Mouse (Mus musculus) heart, postnatal 0 days (tissue): Measurements from ENCODE around the gene Clrn1. TPM values are rescaled to one million over a fixed set of nuclear protein-coding genes. Genes with fewer than 3 reads are reported as not detected.
"Not testable (repeated sequence)": the region's sequence is repeated elsewhere in the genome, so short reads cannot be mapped to it uniquely, and the experiment has no call there.

ENCODE experiments used
- ATAC-seq: fragments of 200-750 bp; cut with Nextera tagmentation; 2 replicates; pipeline ENCODE4 v1.8.0; 2017; ENCODE audit warnings: low read depth, moderate number of reproducible peaks, moderate library complexity; ENCODE audit not compliant: insufficient read depth
- DNase-seq: peaks from one replicate; pipeline ENCODE4 v3.0.0-alpha.2; 2016; ENCODE audit warnings: low spot score
- H3K27ac ChIP-seq: fragments of 300-500 bp; sonication (generic); 2 replicates; pipeline ENCODE4 v1.5.1; 2014; ENCODE audit warnings: low read depth, mild to moderate bottlenecking
- H3K27me3 ChIP-seq: fragments of 300-500 bp; sonication (generic); 2 replicates; pipeline ENCODE4 v1.6.1; 2014; ENCODE audit warnings: low read length, mixed read lengths; ENCODE audit not compliant: control insufficient read depth, insufficient read depth
- H3K36me3 ChIP-seq: fragments of 300-500 bp; sonication (generic); replicated peaks from 2 replicates; pipeline ENCODE4 v1.6.1; 2014; ENCODE audit warnings: low read length, mixed read lengths; ENCODE audit not compliant: control insufficient read depth, insufficient read depth
- H3K4me1 ChIP-seq: fragments of 300-500 bp; sonication (generic); 2 replicates; pipeline ENCODE4 v1.6.1; 2014; ENCODE audit warnings: antibody characterized with exemption; ENCODE audit not compliant: control insufficient read depth, insufficient read depth
- H3K4me2 ChIP-seq: fragments of 300-500 bp; sonication (generic); 2 replicates; pipeline ENCODE4 v1.6.1; 2014; ENCODE audit warnings: low read depth, mild to moderate bottlenecking, low read length, moderate library complexity
- H3K4me3 ChIP-seq: fragments of 300-500 bp; sonication (generic); 2 replicates; pipeline ENCODE4 v1.5.1; 2014; ENCODE audit warnings: low read depth, low read length
- H3K9ac ChIP-seq: fragments of 300-500 bp; sonication (generic); replicated peaks from 2 replicates; pipeline ENCODE4 v1.6.1; 2014; ENCODE audit warnings: low read depth, low read length, mixed read lengths
- H3K9me3 ChIP-seq: fragments of 300-500 bp; sonication (generic); replicated peaks from 2 replicates; pipeline ENCODE4 v1.6.1; 2016; ENCODE audit warnings: low read length; ENCODE audit not compliant: control insufficient read depth
- CTCF ChIP-seq: IDR thresholded peaks from 2 replicates; pipeline ENCODE4 v1.5.1; 2016; ENCODE audit warnings: antibody characterized with exemption, control low read depth, low read depth
- EP300 ChIP-seq: IDR thresholded peaks from 2 replicates; pipeline ENCODE4 v1.6.1; 2016; ENCODE audit warnings: antibody characterized with exemption, low read depth
- WGBS: fragments of 180-500 bp; shearing (Covaris S2); extraction: QIAGEN DNeasy Blood & Tissue Kit; methylation state at CpG from one replicate; pipeline ENCODE4 v1.1.7; 2014; 5-methylcytosine and 5-hydroxymethylcytosine counted together
- polyA plus RNA-seq: library from polyadenylated mRNA; unstranded; fragments of >200 nt; fragmentation: Nextera tagmentation; extraction: Ambion mirVana; gene quantifications from 2 replicates; pipeline ENCODE4 v1.2.1, GENCODE M21; 2015
- total RNA-seq: library from RNA; depleted of rRNA; stranded (reverse); fragments of >200 nt; gene quantifications from 2 replicates; pipeline ENCODE4 v1.2.3, GENCODE M21; 2014; ENCODE audit warnings: low replicate concordance

Clrn1 gene
- total and polyA plus RNA-seq, 2 experiments from 2014 or later: not detected

- TF ChIP-seq EP300 (no peak), CTCF (no peak)
- no peak overlapping the region for H3K9ac ChIP-seq
- peak overlapping the region; percentile 38; the same call in 1 of the 2 replicates for H3K27ac ChIP-seq
- H3K4me2 ChIP-seq: no peak overlapping the region
- ATAC-seq: no peak
- no peaks in the 10 kb centered on the region for H3K9me3 ChIP-seq
- H3K36me3 ChIP-seq: no peaks in the 10 kb centered on the region
- no peak overlapping the region for H3K4me3 ChIP-seq
- H3K27me3 ChIP-seq: no peaks in the 10 kb centered on the region
- H3K4me1 ChIP-seq: peaks cover 9% of the 10 kb centered on the region; the same call in 1 of the 2 replicates
- DNase-seq: no peak
These were observed 1.6 kb downstream of the Clrn1 start for GRCm38 (mm10) chr3:58883511-58883907.

GRCm38 (mm10) chr3:58882878-58883510 lies 2.1 kb downstream of the Clrn1 start:
- TF ChIP-seq EP300 (no peak), CTCF (no peak)
- WGBS: 12% methylated on average over 8 of the region's 8 CpGs
- no peak overlapping the region for H3K4me2 ChIP-seq
- H3K27me3 ChIP-seq: no peaks in the 10 kb centered on the region
- DNase-seq: peak; percentile 26
- peaks cover 9% of the 10 kb centered on the region; the same call in 1 of the 2 replicates for H3K4me1 ChIP-seq
- H3K36me3 ChIP-seq: no peaks in the 10 kb centered on the region
- H3K9ac ChIP-seq: no peak overlapping the region
- peak overlapping the region; percentile 54 for H3K27ac ChIP-seq
- H3K4me3 ChIP-seq: no peak overlapping the region
- ATAC-seq: peak; percentile 58
- no peaks in the 10 kb centered on the region for H3K9me3 ChIP-seq

- Histone ChIP-seq H3K4me3 (no peak overlapping the region), H3K9ac (no peak overlapping the region)
These were observed 4.1 kb downstream of the Clrn1 start for GRCm38 (mm10) chr3:58881016-58881415.

GRCm38 (mm10) chr3:58880181-58880580 lies 5.0 kb downstream of the Clrn1 start:
- Histone ChIP-seq H3K4me1 (peaks cover 9% of the 10 kb centered on the region; the same call in 1 of the 2 replicates), H3K4me3 (no peak overlapping the region), H3K9ac (no peak overlapping the region), H3K9me3 (no peaks in the 10 kb centered on the region), H3K4me2 (no peak overlapping the region), H3K27me3 (no peaks in the 10 kb centered on the region), H3K27ac (no peak overlapping the region), H3K36me3 (no peaks in the 10 kb centered on the region)
- no peak for ATAC-seq
- no peak for TF ChIP-seq CTCF
- TF ChIP-seq EP300: no peak
- DNase-seq: no peak
- 83% methylated on average over 2 of the region's 2 CpGs for WGBS

More at GRCm38 (mm10) chr3:58881016-58881415, 4.1 kb downstream of the Clrn1 start:
- Histone ChIP-seq H3K27me3 (no peaks in the 10 kb centered on the region), H3K9me3 (no peaks in the 10 kb centered on the region), H3K36me3 (no peaks in the 10 kb centered on the region), H3K27ac (no peak overlapping the region), H3K4me1 (peaks cover 9% of the 10 kb centered on the region; the same call in 1 of the 2 replicates), H3K4me2 (no peak overlapping the region)
- no peak for DNase-seq
- no peak for ATAC-seq
- TF ChIP-seq EP300 (no peak), CTCF (no peak)
- 95% methylated on average over 1 of the region's 1 CpGs for WGBS

GRCm38 (mm10) chr3:58871882-58872281 lies 13.3 kb downstream of the Clrn1 start:
- not testable (repeated sequence) for ATAC-seq, DNase-seq

GRCm38 (mm10) chr3:58865690-58866089 lies 19.4 kb downstream of the Clrn1 start:
- H3K36me3 ChIP-seq: no peaks in the 10 kb centered on the region
- no peak overlapping the region for H3K4me2 ChIP-seq
- H3K9me3 ChIP-seq: no peaks in the 10 kb centered on the region
- no peak for DNase-seq
- H3K27ac ChIP-seq: no peak overlapping the region
- H3K4me1 ChIP-seq: no peaks in the 10 kb centered on the region
- no peak for ATAC-seq
- H3K4me3 ChIP-seq: no peak overlapping the region
- WGBS: 25% methylated on average over 7 of the region's 7 CpGs
- no peak for TF ChIP-seq EP300
- TF ChIP-seq CTCF: no peak
- no peak overlapping the region for H3K9ac ChIP-seq
- no peaks in the 10 kb centered on the region for H3K27me3 ChIP-seq

More at GRCm38 (mm10) chr3:58871882-58872281, 13.3 kb downstream of the Clrn1 start:
- not testable (repeated sequence) for H3K9me3 ChIP-seq, H3K4me3 ChIP-seq, H3K36me3 ChIP-seq, H3K4me1 ChIP-seq, H3K27me3 ChIP-seq, H3K27ac ChIP-seq, H3K9ac ChIP-seq, H3K4me2 ChIP-seq
- WGBS: 79% methylated on average over 2 of the region's 2 CpGs
